Mouse (Mus musculus) embryonic fibroblast, embryonic 13.5 days (primary cell): ENCODE results near the gene Celsr2. TPM values are rescaled to one million over a fixed set of nuclear protein-coding genes. Genes with fewer than 3 reads are reported as not detected.

Experiments used
- H3K27ac ChIP-seq: 2 replicates; pipeline ENCODE4 v1.5.1; 2012; ENCODE audit warnings: low read length, control low read depth, inconsistent platforms; ENCODE audit not compliant: insufficient read depth
- H3K4me1 ChIP-seq: 2 replicates; pipeline ENCODE4 v1.6.1; 2011; ENCODE audit warnings: low read length; ENCODE audit not compliant: control insufficient read depth, insufficient read depth
- H3K4me3 ChIP-seq: 2 replicates; pipeline ENCODE4 v1.5.1; 2011; ENCODE audit warnings: mild to moderate bottlenecking, control low read depth, low read length; ENCODE audit not compliant: insufficient read depth
- CTCF ChIP-seq: IDR thresholded peaks from 2 replicates; pipeline ENCODE4 v1.5.1; 2011; ENCODE audit warnings: mild to moderate bottlenecking, control low read depth, low read length, moderate library complexity, borderline replicate concordance; ENCODE audit not compliant: insufficient read depth
- POLR2A ChIP-seq: IDR thresholded peaks from 2 replicates; pipeline ENCODE4 v1.6.1; 2011; ENCODE audit warnings: low read depth, mild to moderate bottlenecking, control low read depth, low read length, moderate library complexity
- polyA plus RNA-seq: library from polyadenylated mRNA; stranded (reverse); fragments of >200 nt; gene quantifications from 2 replicates; pipeline ENCODE4 v1.2.4, GENCODE M21; 2011; ENCODE audit warnings: low read depth; ENCODE audit not compliant: missing spikeins, insufficient read length

Celsr2 gene
- polyA plus RNA-seq, 1 experiment = 1.8 TPM

- H3K4me1 ChIP-seq = no peaks in the 10 kb centered on the region
- H3K27ac ChIP-seq = no peak overlapping the region
- no peak for TF ChIP-seq CTCF
- no peak for TF ChIP-seq POLR2A
- no peak overlapping the region for H3K4me3 ChIP-seq
These were observed 1.6 kb downstream of the Celsr2 start for GRCm38 (mm10) chr3:108413634-108414360.

DNA sequence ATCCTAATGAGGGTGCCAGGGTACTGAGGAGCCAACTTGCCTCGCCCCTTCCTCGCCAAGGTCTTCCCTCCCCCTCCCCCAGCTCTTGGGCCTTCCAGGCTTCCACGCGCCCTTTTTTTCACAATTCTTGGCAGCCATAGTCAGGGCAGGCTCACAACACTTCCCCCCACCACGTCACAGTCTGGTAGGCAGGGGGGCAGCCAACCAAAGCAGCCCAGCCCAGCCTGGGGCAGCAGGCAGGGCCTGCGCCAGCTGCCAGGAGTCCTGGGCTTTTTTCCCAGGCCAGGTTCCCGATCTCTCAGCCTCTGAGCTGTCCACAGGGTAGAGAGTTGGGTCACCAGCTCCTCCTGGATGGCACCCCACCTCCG is 3.6 kb downstream of the Celsr2 start:
- Histone ChIP-seq H3K4me3 (no peak overlapping the region), H3K27ac (no peak overlapping the region)

GRCm38 (mm10) chr3:108411026-108411753 is 4.2 kb downstream of the Celsr2 start:
- H3K4me1 ChIP-seq = no peaks in the 10 kb centered on the region
- H3K27ac ChIP-seq = no peak overlapping the region
- H3K4me3 ChIP-seq = no peak overlapping the region
- no peak for TF ChIP-seq CTCF
- no peak for TF ChIP-seq POLR2A

More for the DNA sequence above, 3.6 kb downstream of the Celsr2 start:
- TF ChIP-seq CTCF (no peak), POLR2A (no peak)
- no peaks in the 10 kb centered on the region for H3K4me1 ChIP-seq

DNA sequence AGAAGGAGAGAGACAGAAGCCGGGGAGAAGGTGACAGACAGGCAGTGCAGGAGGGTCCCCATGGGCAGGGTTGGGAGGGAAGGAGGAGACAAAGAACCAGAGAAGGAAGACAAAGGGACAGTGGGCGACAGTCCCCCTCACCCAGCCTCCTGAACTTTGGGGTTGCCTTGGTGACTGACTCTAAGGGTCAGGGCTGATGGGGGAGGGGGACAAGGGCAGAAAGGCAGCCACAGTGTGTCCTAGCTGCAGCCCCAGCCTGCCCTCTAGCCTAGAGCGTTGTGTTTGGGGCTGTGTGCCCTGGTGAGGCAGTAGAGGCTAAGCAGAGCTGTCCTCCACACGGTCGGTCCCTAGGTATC is 5.0 kb downstream of the Celsr2 start:
- no peak overlapping the region for H3K27ac ChIP-seq
- no peak overlapping the region for H3K4me3 ChIP-seq
- TF ChIP-seq CTCF = no peak
- TF ChIP-seq POLR2A = no peak
- H3K4me1 ChIP-seq = no peaks in the 10 kb centered on the region

DNA sequence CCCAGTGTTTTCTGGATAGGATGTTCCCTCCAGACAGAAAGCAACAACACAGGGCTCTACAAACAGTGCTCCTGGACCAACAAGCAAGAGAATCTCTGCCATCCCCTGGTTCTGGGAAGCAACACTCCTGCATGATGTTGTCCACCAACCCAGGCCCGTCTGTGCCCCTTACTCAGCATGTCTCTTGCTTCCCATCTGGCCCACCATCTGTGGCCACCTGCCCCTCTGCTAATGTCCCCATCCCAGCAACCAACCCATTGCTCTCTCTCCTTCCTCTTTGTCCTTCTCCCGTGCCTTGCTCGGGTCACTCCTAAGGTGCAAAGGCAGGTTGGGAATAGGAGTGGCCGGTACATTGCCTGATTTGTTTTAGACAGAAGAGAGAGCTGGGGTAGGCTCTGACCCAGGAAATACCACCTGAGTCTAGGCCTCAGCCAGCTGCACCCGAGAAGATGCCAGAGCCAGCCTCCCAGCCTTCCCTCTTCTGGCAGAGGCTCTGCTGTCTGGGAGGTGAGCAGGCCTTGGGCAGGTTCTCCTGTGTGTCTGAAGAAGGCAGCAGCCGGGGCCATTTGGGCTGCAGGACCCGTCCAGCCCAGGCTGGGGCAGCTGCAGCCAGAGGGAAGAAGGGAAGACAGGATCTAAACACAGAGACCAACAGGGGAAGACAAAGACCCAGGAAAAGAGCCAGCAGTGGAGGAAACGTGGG is 5.5 kb downstream of the Celsr2 start:
- Histone ChIP-seq H3K4me3 (no peak overlapping the region), H3K27ac (no peak overlapping the region), H3K4me1 (no peaks in the 10 kb centered on the region)
- no peak for TF ChIP-seq CTCF
- no peak for TF ChIP-seq POLR2A

DNA sequence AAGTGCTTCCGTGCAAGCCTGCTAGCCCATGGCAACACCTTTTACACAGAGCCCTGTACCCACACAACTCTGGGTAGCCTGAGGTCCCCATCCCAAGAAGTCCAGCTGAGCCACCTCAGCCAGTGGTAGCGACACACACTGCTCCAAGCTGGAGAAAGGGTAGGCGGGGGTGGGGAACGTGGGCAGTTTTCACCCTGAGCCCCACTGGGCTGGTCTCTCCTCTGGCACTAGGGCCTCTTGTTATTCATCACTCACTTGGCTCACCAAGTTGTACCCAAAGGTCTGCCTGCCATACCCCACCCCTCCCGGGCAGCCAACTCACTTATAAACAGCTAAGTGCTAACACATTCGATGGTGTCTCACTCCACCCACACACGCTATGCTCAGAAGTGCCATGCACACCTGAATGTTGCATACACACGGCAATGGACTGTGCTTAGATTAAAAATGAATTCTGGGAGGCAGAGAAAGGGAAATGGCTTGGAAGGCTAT is 6.8 kb downstream of the Celsr2 start:
- Histone ChIP-seq H3K4me1 (no peaks in the 10 kb centered on the region), H3K27ac (no peak overlapping the region), H3K4me3 (no peak overlapping the region)
- no peak for TF ChIP-seq CTCF
- TF ChIP-seq POLR2A = no peak

DNA sequence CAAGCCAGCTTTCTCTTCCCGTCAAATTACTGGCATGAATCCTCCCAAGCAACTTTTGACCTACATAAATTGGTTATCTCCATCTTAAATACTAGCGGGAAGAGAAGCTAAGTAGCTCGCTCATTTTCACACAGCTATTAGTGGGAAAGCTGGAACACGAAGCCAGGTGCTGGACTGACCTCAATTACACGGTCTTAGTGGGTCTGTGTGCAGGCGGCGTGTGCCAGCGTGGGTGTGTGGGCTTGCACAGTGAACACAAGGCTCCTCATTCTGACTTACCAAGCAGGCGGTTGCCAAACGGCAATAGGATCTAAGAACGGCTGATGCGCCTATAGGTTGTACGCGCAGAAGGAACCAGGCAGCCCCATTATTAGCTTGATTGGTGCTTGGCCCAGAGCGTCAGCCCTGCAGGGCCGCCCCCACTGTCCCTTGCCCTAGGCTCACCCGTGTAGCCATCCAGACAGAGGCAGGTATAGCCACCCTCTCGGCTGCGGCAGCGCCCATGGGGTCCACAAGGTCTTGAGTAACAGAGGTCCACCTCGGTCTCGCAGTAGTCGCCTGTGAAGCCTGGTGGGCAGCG is 9.0 kb downstream of the Celsr2 start:
- Histone ChIP-seq H3K4me1 (no peaks in the 10 kb centered on the region), H3K27ac (no peak overlapping the region), H3K4me3 (no peak overlapping the region)
- TF ChIP-seq POLR2A (no peak), CTCF (no peak)

GRCm38 (mm10) chr3:108405536-108406305 is 9.6 kb downstream of the Celsr2 start:
- H3K4me1 ChIP-seq = no peaks in the 10 kb centered on the region
- TF ChIP-seq CTCF = no peak
- TF ChIP-seq POLR2A = no peak
- no peak overlapping the region for H3K4me3 ChIP-seq
- H3K27ac ChIP-seq = no peak overlapping the region

DNA sequence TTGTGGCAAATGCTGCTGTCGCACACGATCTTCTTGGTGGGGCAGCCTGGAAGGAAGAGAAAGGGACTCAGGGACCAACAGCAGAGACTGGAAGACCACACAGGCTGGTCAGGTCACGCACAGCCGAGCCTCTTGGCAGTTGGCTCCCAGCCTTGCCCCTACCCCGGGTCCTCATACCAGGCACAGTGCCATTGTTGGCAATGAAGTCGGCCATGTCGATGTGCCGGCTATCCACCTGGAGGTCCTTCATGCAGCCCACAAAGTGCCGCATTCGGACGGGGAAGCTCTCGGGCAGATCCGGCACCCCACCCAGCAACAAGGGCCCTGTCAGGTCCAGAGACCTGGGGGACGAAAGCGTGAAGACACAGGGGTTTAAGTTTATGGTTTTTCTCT is 12.8 kb downstream of the Celsr2 start:
- TF ChIP-seq CTCF (no peak), POLR2A (no peak)
- H3K27ac ChIP-seq = no peak overlapping the region
- H3K4me3 ChIP-seq = no peak overlapping the region
- H3K4me1 ChIP-seq = no peaks in the 10 kb centered on the region
